Mouse (Mus musculus) bone marrow macrophage, adult 2 months (primary cell): ENCODE results near the gene BC049715.

Experiments
- CTCF ChIP-seq: IDR thresholded peaks from 2 replicates; pipeline ENCODE4 v1.5.1; 2012; ENCODE audit warnings: low read depth, mild to moderate bottlenecking, low read length, moderate library complexity
- POLR2A ChIP-seq: IDR thresholded peaks from 2 replicates; pipeline ENCODE4 v1.6.1; 2012; ENCODE audit warnings: mild to moderate bottlenecking, low read depth, low read length, borderline replicate concordance

DNA sequence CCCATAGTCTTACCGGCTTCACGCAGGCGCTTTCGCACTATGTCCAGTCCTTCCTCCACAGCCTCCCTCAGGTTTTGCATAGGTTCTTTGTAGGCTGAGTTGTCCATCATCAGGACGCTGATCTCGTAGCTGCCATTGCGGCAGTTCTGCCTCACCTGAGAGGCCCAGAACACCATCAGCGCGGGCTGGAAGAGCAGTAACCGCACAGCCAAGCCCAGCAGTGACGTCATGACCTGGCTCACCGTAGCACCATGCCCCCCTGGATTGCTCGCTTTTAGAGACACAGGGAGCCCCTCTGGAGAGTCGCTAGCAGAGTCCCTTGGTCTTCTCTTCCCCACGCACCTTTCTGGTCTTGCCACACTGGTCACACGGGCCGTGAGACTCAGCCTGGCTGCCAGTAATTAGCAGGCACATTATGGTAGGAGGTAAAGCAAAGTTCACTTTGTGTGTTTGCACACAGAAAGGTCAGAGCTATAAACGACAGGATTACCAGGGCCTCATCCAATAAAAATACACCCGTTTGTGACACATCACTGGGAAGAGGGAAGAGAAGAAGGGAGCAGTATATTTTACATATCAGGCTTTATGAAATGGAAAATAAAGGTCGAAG is 45.9 kb upstream of the BC049715 start, which contains the start of gene Gucy2c:
- TF ChIP-seq CTCF (no peak), POLR2A (no peak)
